Mouse (Mus musculus): ENCODE measurements around the gene Nap1l5.

Gene Nap1l5

DNA sequence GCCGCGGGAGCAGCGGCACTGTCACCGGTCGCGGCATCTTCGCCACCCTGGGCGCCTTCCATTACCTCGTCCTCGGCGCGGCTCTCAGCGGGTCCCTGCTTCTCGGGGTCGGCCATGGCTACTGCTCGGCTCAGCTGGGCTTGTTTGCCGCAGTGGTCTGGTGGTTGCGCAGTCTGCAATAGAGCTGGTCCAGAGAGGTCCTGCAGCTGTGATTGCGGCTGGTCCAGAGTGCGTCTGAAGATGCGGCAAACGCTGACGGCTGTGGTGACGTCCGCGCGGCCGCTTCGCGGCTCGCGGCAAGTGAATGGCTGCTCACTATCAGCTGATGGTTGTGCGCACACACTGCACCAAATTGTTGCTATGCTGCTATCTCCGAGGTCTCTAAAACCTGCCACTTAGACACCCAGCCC is at the start of gene Nap1l5:
Gene Nap1l5 (minus strand): TSS at position 225 of the 410 bp plus-strand sequence.
- CTCF ChIA-PET: no interaction called here

DNA sequence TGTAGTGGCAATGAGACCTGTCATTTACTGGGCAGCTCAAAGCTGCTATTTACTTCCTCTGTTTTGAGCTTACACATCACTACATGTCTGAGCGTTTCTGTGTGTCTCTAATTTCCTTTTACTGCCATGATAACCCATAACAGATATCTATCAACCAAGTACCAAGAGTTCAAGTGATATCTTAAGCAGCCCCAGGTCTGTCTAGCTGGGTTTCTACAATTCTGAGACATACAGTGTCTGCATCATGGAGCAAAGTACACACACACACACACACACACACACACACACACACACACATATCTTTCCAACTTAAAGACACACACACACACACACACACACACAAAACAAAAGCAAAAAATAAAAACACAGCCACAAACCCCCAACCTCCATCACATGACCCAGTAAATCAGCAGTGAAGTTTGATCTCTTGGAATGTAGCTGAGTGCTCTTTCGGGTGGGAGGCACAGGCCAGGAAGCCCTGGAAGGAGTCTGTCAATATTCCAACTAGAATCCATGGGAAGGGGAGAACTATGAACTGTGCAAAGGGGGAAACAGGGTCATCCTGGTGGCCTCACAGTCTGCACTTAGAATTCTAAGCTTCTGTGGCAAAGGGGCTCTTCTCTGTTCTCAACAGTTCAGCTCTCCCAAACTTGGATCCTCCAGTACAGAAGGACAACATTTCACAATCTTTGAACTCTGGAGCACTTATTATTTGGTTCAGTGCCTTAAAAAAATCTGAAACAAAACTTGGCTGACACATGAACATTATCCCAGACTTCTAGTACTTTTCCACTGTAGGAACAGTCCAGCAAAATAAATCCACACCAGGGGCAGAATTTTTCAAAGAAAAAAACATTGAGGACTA is 44.5 kb upstream of the Nap1l5 start:
- CTCF ChIA-PET: interaction anchor here (0.5 kb wide), 1 partner anchor 9 kb away, joined by 4 read pairs; no protein-coding TSS in a partner anchor

- CTCF ChIA-PET: no interaction called here
These were observed 43.5 kb upstream of the Nap1l5 start for GRCm38 (mm10) chr6:58950410-58950809.

GRCm38 (mm10) chr6:58946840-58947239 is 40.0 kb upstream of the Nap1l5 start:
- CTCF ChIA-PET: no interaction called here

GRCm38 (mm10) chr6:58946246-58946645 is 39.4 kb upstream of the Nap1l5 start:
- CTCF ChIA-PET: no interaction called here

DNA sequence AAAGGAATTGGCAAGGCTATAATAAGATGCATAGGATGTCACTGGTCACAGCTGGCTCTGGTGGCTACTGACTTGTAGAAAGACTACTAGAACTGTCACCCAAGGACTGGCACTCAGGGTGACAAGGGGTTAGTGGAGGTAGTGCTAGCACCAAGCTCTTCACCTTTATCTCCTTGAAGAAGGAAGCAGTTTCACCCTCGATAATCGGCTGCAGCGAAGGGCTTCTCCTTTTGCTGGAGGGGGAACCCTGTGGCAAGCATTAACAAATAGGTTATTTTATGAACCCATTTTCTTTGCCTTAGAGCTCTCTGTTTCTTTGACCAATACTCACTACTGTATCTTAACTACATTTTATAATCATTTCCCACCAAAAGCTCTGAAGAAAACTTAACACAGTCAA is 37.1 kb upstream of the Nap1l5 start:
- CTCF ChIA-PET: interaction anchor here (0.6 to 0.8 kb wide), 3 partner anchors 8 to 269 kb away, joined by 3 read pairs; no protein-coding TSS in a partner anchor

DNA sequence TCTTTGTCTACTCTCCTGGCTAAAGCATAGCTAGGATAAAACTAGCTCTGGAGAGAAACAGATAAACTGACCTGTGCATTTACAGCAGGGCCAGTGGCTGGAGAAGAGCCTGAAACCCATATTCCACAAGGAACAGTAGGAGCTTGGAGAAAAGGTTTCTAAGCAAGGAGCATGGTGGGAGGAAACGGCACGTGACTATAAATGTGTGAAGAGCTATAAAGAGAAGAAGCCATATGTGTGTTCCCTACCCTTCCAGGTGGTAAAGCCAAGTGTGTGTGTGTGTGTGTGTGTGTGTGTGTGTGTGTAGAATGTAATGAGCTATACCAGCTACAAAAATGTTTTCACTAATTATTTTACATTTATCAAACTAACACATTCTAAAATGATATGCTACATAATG is 35.4 kb upstream of the Nap1l5 start:
- CTCF ChIA-PET: interaction anchor here (0.7 kb wide), 1 partner anchor 9 kb away, joined by 4 read pairs; no protein-coding TSS in a partner anchor

DNA sequence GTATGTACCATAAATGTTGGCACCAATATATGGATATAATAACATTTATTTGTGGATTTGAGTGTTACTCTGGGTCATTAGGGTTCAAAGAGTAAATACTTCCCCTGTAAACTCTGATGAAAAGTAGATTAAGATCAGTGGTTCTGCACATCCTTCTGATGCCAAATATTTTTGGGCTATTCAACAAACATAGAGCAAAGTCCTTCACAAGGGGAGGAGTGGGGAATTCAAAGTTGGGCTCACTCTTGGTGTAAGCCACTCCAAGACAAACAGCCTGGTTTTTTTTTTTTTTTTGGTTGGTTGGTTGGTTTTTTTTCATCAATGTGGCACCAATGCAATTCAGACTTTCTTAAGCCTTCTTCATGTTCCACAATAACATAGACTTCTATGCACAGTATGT is 30.9 kb upstream of the Nap1l5 start:
- CTCF ChIA-PET: no interaction called here

DNA sequence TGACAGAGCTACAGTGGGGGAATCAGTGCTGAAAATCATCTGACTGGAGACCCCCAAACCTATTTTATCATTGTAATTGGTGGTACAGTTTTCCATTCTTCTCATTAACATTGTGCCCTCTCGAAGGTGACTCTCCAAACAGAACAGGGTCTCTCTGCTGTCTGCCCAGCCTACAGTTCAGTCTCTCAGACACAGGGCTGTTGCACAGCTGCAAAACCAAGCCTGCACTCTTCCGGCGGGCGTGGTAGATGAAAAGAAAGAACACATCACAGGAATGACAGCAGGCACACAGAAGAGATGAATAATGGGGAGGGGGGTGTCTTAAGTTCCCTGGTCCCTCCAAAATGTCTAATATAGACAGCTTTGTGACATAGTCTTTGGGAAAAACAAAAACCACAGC is 27.3 kb upstream of the Nap1l5 start:
- CTCF ChIA-PET: no interaction called here

DNA sequence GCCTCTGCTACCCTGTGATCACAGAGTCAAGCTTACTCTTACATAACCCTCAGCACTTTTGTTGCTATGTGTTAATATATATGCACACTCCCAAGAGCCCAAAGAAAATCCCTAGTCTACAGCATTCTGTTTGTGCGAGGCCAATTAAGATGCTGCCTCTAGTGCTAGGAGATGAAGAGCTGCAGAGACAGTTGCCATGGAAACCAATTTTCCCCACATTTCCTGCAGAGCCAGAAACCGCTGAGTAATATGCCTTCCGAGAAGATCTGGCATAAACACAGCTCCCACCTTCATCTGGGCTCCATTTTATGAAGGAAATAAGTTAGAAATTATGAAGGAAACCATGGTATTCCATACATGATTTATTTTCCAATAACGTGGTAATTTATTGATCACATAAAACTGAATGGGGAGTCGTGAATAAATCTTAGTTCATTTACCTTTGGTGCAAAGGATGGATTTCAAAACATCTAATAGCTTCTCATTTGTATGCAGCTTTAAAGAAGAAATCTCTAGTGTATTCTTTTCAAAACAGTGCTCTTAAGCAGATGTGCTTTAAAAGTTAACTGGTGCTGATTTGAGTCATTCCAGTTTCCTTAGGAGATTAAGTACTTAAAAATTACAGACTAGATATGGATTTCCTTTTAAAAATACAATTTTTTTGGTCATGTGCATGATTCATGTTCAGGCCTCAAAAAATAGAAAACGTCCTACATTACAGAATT is 26.5 kb upstream of the Nap1l5 start:
- CTCF ChIA-PET: no interaction called here

DNA sequence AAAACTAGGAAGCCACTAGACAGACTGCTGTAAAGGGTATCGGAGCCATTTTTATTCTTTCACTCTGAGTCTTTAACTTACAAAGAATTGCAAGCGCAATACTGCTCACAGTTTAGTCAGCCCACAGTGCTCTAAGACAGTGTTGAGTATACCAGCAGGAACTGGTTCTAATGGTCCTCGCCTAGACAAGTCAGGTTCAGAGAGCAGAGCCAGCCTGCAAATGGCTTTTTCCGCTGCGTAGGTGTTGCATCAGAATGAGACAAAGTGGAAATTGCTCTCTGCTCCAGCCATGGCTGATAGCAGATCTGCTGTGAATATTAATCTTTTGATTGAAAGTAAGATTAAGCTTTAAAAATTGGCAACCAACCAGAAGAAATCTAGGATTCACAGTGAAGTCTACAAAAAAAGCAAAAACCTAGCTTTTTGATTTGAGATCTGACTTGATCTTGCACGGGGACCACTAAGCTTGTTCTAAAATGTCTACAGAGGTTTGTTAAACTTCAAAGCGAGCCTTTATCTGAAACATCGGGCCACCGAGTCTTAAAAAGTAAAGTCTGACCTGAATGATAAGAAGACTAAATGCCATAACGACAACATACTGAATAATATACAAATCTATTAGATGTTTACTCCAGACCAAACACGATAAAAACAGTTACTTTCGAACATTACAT is 25.8 kb upstream of the Nap1l5 start:
- CTCF ChIA-PET: no interaction called here

GRCm38 (mm10) chr6:58931149-58931548 is 24.3 kb upstream of the Nap1l5 start:
- CTCF ChIA-PET: no interaction called here

- CTCF ChIA-PET: no interaction called here
These were observed 23.1 kb upstream of the Nap1l5 start for GRCm38 (mm10) chr6:58929911-58930431.

- CTCF ChIA-PET: no interaction called here
These were observed 21.0 kb upstream of the Nap1l5 start for GRCm38 (mm10) chr6:58927881-58928280.

- CTCF ChIA-PET: no interaction called here
These were observed 15.6 kb upstream of the Nap1l5 start for GRCm38 (mm10) chr6:58922511-58922910.

DNA sequence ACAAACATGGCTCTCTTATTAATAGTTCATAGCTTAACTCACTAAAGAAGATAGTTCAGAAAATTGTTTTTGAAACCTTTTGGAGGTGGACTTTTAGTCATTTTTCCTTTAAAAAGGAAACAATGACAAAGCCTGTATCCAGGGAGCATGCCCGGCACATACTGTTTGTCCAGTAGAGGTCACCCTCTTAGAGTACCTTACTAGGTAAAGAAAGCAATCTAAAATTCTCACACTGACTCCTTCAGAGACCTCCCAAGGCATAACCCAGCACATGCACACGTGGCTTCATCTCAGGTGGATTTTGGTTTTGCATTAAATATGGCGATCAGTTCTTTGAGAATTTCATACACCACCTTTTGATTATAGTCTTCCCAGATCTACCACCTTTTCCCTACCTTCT is 14.7 kb upstream of the Nap1l5 start:
- CTCF ChIA-PET: no interaction called here

GRCm38 (mm10) chr6:58920735-58921134 is 13.9 kb upstream of the Nap1l5 start:
- CTCF ChIA-PET: no interaction called here

GRCm38 (mm10) chr6:58916498-58916897 is 9.6 kb upstream of the Nap1l5 start:
- CTCF ChIA-PET: no interaction called here

GRCm38 (mm10) chr6:58913971-58914370 is 7.1 kb upstream of the Nap1l5 start:
- CTCF ChIA-PET: no interaction called here

GRCm38 (mm10) chr6:58913551-58913950 is 6.7 kb upstream of the Nap1l5 start:
- CTCF ChIA-PET: no interaction called here

- CTCF ChIA-PET: no interaction called here
These were observed 6.0 kb upstream of the Nap1l5 start for GRCm38 (mm10) chr6:58912842-58913241.

GRCm38 (mm10) chr6:58907791-58908190 is 915 bp upstream of the Nap1l5 start:
- CTCF ChIA-PET: no interaction called here

All from spleen, embryonic (tissue).